Mouse (Mus musculus) testis, adult 2 months (tissue): Measurements from ENCODE around the gene Cyp2c37.
"Not testable (repeated sequence)": the region's sequence is repeated elsewhere in the genome, so short reads cannot be mapped to it uniquely, and the experiment has no call there.

Source experiments
- CTCF ChIP-seq: fragments of 200-500 bp; IDR thresholded peaks from 2 replicates; pipeline ENCODE4 v1.5.1; 2012; ENCODE audit warnings: low read depth, mild to moderate bottlenecking, inconsistent platforms, low read length, moderate library complexity; ENCODE audit not compliant: control insufficient read depth, insufficient read depth, insufficient replicate concordance
- POLR2A ChIP-seq: fragments of 200-500 bp; IDR thresholded peaks from 2 replicates; pipeline ENCODE4 v1.6.1; 2012; ENCODE audit warnings: low read depth, mild to moderate bottlenecking, inconsistent platforms, low read length, moderate library complexity; ENCODE audit not compliant: control insufficient read depth

DNA sequence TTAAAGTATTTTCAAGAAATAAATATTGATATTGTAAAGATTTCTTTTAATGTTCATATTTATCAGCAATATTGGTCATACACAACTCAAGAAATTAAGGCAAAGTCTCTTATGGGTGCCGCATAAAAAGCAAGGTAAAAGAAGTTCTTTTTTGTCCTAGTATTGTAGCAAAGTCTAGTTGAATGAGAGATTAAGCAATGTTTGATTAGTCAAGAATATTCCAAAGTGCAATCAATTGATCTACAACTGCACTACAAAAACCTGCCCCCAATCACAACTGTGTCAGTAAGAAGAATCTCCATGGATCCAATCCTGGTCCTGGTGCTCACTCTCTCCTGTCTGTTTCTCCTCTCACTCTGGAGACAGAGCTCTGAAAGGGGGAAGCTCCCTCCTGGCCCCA lies at the start of gene Cyp2c37:
- TF ChIP-seq CTCF, POLR2A: not testable (repeated sequence)
